Mouse (Mus musculus): ENCODE results near the gene Zyg11b. TPM values are rescaled to one million over a fixed set of nuclear protein-coding genes. Genes with fewer than 3 reads are reported as not detected.

Gene Zyg11b
- polyA plus RNA-seq, 1 experiment from 2014 or later, result 21.5 TPM

DNA sequence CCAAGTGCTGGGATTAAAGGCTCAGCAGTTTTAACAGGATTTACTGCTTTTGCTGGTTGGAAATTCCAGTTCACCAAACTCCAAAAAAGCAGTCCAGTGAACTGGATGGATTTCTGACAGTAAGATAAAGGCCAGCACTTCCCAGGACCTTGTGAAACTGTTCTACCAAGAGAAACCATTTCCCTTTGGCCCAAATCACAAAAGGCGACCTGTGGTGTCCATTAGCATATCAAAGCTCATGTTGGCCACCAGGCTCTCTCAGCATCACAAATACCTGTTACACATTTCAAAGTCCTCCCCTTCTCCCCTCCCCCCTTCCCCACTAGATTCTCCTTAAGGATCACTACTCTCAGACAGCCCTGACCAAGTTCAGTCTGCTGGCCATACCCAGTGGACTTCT, 118.6 kb downstream of the Zyg11b start:
- DNase-seq (ENCODE audit: low spot score) (no peak), ATAC-seq (ENCODE audit: insufficient read depth, low FRiP score, low TSS enrichment) (no peak)
- no peak overlapping the region for H3K4me2 ChIP-seq (ENCODE audit: low read depth)
- no peaks in the 10 kb centered on the region for H3K9me3 ChIP-seq (ENCODE audit: control insufficient read depth, low read length)
- H3K9ac ChIP-seq (ENCODE audit: low read length), result no peak overlapping the region
- 61% methylated on average over 1 of the region's 1 CpGs for WGBS
- H3K27ac ChIP-seq (ENCODE audit: low read depth, low read length), result no peak overlapping the region
- no peaks in the 10 kb centered on the region for H3K36me3 ChIP-seq (ENCODE audit: control insufficient read depth, insufficient read depth, low read length)
- H3K4me1 ChIP-seq (ENCODE audit: control insufficient read depth, insufficient read depth, low read length), result no peaks in the 10 kb centered on the region
- no peaks in the 10 kb centered on the region for H3K27me3 ChIP-seq (ENCODE audit: control insufficient read depth, insufficient read depth, low read length)
- H3K4me3 ChIP-seq (ENCODE audit: low read depth, low read length), result no peak overlapping the region

Other genes with a start within 250 kb of the Zyg11b start
- gene Podn, start 204.7 kb downstream of the Zyg11b start, polyA plus RNA-seq (2014; fragmentation: Nextera tagmentation; extraction: Ambion mirVana), result 0.36 and 0.42 TPM in 2 replicates
- 202 TPM in 2 replicates for gene Scp2, start 156.1 kb downstream of the Zyg11b start, polyA plus RNA-seq (2014; fragmentation: Nextera tagmentation; extraction: Ambion mirVana)
- gene Echdc2, start 135.7 kb downstream of the Zyg11b start, polyA plus RNA-seq (2014; fragmentation: Nextera tagmentation; extraction: Ambion mirVana), result 15.4 and 16.5 TPM in 2 replicates
- not detected in 2 replicates for gene Zyg11a, start 83.0 kb downstream of the Zyg11b start, polyA plus RNA-seq (2014; fragmentation: Nextera tagmentation; extraction: Ambion mirVana)
- 48.5 and 55.3 TPM in 2 replicates for gene Coa7, start 27.0 kb upstream of the Zyg11b start, polyA plus RNA-seq (2014; fragmentation: Nextera tagmentation; extraction: Ambion mirVana)
- gene Shisal2a, start 82.3 kb upstream of the Zyg11b start, polyA plus RNA-seq (2014; fragmentation: Nextera tagmentation; extraction: Ambion mirVana), result 2.7 and 4.3 TPM in 2 replicates
- gene Gpx7, start 105.9 kb upstream of the Zyg11b start, polyA plus RNA-seq (2014; fragmentation: Nextera tagmentation; extraction: Ambion mirVana), result 51.3 and 51.7 TPM in 2 replicates
- gene Tut4, start 158.3 kb upstream of the Zyg11b start, polyA plus RNA-seq (2014; fragmentation: Nextera tagmentation; extraction: Ambion mirVana), result 66.8 and 68.0 TPM in 2 replicates